Mouse (Mus musculus) lung, postnatal 0 days (tissue): ENCODE data around the gene Tas2r126.

Source experiments
- CTCF ChIP-seq: IDR thresholded peaks from 2 replicates; pipeline ENCODE4 v1.5.1; 2016; ENCODE audit warnings: antibody characterized with exemption, mild to moderate bottlenecking
- EP300 ChIP-seq: IDR thresholded peaks from 2 replicates; pipeline ENCODE4 v1.6.1; 2016; ENCODE audit warnings: antibody characterized with exemption, mild to moderate bottlenecking, control low read depth

DNA sequence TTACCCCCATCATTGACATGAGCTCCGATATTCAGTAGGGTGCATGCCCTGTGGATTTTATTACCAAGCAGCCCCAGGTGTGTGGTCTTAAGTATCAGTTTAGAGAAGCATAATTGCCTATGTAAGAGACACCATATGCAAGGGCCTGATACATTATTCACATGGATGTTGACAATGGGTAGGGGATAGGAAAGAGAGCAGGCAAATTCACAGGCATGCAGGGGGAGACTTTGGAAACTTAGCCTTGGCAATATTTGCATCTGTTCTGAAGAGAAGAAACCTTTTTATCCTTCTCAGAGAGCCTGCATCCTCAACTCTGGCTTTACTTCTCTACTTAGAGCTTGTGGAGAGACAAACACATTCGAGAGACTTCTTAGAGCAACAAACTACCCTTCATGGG, 29.2 kb upstream of the Tas2r126 start, which contains the start of gene Tas2r135:
- TF ChIP-seq CTCF (no peak), EP300 (no peak)
